Mouse (Mus musculus): ENCODE measurements around the gene Agxt. TPM values are rescaled to one million over a fixed set of nuclear protein-coding genes. Genes with fewer than 3 reads are reported as not detected.

The Agxt gene
- not detected for total RNA-seq (2023)

DNA sequence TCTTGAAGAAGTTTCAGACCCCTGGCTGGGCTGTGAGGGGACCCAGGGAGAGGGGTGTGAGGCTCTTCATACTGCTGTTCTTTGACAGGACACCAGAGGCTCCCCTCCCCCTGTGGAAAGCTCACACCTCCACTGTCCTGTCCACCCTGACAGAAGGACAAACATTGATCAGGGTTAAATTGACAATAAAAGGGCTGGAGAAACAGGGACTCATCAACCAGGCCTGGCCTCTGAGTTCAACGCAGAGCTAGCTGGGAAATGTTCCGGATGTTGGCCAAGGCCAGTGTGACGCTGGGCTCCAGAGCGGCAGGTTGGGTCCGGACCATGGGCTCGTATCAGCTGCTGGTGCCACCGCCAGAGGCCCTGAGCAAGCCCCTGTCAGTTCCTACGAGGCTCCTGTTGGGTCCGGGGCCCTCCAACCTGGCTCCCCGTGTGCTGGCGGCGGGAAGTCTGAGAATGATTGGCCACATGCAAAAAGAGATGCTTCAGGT, at the start of gene Agxt:
Agxt (plus strand) TSS at position 205 of the 491 bp plus-strand sequence.

DNA sequence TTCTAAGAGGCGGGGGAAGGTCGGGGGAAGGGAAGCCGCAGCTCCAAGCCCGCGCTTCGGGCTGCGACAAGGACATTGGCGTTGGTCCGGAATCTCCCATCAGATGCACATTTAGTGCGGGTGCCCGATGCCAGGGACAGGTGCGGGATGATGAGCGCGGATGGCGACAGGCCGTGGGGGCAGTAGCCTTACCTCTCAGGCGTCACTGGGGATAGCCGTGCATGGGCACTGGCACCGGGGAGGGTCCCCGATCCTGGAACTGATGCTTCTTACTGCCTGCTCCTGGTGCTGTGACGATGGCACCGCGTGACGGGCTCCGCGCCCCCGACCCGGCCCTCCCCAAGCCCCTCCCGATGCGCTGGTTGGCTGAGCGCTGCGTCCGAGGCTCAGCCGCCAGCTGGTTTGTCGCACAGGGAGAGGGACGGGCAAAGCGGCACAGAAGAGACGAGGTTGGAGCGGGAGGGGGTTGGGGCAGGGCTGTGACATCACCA, 33.4 kb upstream of the Agxt start, which contains the start of gene Kif1a:
Kif1a (minus strand) TSS at position 381 of the 491 bp plus-strand sequence.

DNA sequence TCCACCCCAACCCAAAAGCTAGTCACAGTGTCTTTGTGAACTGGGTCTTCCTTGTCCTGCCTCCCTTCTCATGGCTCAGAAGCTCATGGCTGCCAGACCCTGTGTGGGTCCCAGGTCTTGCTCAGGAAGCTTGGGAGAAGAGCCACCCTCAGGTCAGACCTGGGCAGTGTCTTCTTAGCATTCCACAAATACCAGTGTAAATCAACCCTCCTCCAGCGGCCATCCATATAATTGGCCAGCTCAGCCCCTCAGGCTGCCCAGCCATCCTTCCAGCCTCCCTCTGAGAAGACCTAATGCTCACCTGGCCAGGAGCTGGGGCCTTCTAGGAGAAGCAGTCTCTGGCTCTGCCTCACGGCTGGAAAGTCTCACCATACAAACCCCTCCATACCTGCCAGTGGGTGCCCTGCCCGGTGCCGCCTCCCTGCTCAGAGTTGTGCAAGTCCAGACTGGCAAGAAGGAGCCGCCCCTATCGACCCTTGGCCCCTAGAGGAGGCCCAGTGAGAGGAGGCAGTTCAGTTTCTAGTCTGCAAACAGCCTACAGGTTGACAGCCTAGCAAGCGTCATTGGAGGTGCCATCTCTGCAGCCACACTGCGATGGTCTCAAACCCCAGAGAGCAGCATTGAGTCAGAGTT, 25.6 kb downstream of the Agxt start, which contains the start of gene 2310007B03Rik:
2310007B03Rik (minus strand) TSS at position 448 of the 633 bp plus-strand sequence.

DNA sequence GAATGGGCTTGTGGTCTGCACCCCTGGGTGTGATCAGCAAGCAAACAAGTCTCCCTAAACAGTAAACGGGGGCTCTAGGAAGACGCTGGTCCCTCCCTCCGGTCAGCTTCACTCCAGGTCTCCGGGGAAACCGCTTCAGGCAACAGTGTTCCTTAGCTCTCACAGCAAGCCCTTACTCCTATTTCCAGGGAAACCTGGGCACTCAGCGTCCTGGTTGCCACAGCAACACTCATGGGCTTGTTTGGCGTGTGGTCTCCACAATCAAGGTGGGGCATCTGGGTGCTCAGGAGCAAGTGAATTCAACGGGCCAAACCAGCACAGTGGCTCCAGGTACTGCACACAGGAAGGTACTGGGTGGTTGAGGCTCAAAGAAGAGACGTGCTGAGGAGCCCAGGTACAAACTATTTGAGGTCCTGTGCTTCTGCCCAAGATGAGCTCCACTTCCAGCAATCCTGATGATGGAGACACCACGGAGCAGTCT, 33.3 kb downstream of the Agxt start, which contains the start of gene Crocc2:
Crocc2 (plus strand) TSS at position 431 of the 481 bp plus-strand sequence.

Other genes with a start within 250 kb of the Agxt start
- gene Ankmy1, start 232.3 kb upstream of the Agxt start, total RNA-seq (2023), result under 1 TPM; 0.36 to 0.52 TPM
- 1 to 10 TPM; 5.1 to 7.4 TPM for gene Dusp28, start 228.3 kb upstream of the Agxt start, total RNA-seq (2023)
- gene Rnpepl1, start 224.5 kb upstream of the Agxt start, total RNA-seq (2023), result 100 to 1,000 TPM; 109 to 110 TPM
- 10 to 100 TPM; 27.0 to 30.9 TPM for gene Capn10, start 200.9 kb upstream of the Agxt start, total RNA-seq (2023)
- 1 to 10 TPM in 1 of 2 experiments, under 1 TPM in 1; 0.74 to 2.2 TPM for gene Gpr35, start 184.4 kb upstream of the Agxt start, total RNA-seq (2023)
- gene Aqp12, start 128.9 kb upstream of the Agxt start, total RNA-seq (2023), result not detected
- gene Kif1a, start 33.3 kb upstream of the Agxt start, total RNA-seq (2023), result not detected
- gene 2310007B03Rik, start 25.7 kb downstream of the Agxt start, total RNA-seq (2023), result not detected
- not detected for gene Crocc2, start 33.5 kb downstream of the Agxt start, total RNA-seq (2023)
- 1 to 10 TPM in 1 of 2 experiments, under 1 TPM in 1; 0.61 to 1.0 TPM for gene Sned1, start 100.6 kb downstream of the Agxt start, total RNA-seq (2023)
- gene Mterf4, start 170.7 kb downstream of the Agxt start, total RNA-seq (2023), result 10 to 100 TPM; 18.1 to 25.9 TPM
- 10 to 100 TPM; 22.9 to 29.8 TPM for gene Ppp1r7, start 207.6 kb downstream of the Agxt start, total RNA-seq (2023)
- gene Pask, start 208.2 kb downstream of the Agxt start, total RNA-seq (2023), result 1 to 10 TPM; 2.0 to 2.3 TPM
- gene Ano7, start 238.7 kb downstream of the Agxt start, total RNA-seq (2023), result 1 to 10 TPM in 1 of 2 experiments, under 1 TPM in 1; 0.80 to 2.5 TPM